Mouse (Mus musculus) liver, embryonic 13.5 days (tissue): ENCODE measurements at regions not wholly inside any gene's neighbourhood (a gene's known extent, or its start where the extent isn't known, plus 50 kb on each side); places are given as distances from the start of the nearest gene placed in this dataset.

Experiments
- ATAC-seq: fragments of 200-750 bp; cut with Nextera tagmentation; 2 replicates; pipeline ENCODE4 v1.8.0; 2017; ENCODE audit warnings: low read depth, mild to moderate bottlenecking, moderate number of reproducible peaks, moderate library complexity
- DNase-seq: peaks from one replicate; pipeline ENCODE4 v3.0.0; 2022
- H3K27ac ChIP-seq: fragments of 300-500 bp; sonication (generic); 2 replicates; pipeline ENCODE4 v1.5.1; 2015; ENCODE audit warnings: moderate library complexity, mild to moderate bottlenecking, inconsistent platforms
- H3K27me3 ChIP-seq: fragments of 300-500 bp; sonication (generic); 2 replicates; pipeline ENCODE4 v1.6.1; 2015; ENCODE audit warnings: mild to moderate bottlenecking, inconsistent platforms
- H3K36me3 ChIP-seq: fragments of 300-500 bp; sonication (generic); 2 replicates; pipeline ENCODE4 v1.6.1; 2015; ENCODE audit warnings: mild to moderate bottlenecking, inconsistent platforms
- H3K4me1 ChIP-seq: fragments of 300-500 bp; sonication (generic); replicated peaks from 2 replicates; pipeline ENCODE4 v1.6.1; 2015; ENCODE audit warnings: inconsistent platforms
- H3K4me2 ChIP-seq: fragments of 300-500 bp; sonication (generic); 2 replicates; pipeline ENCODE4 v1.6.1; 2015; ENCODE audit warnings: inconsistent platforms, mild to moderate bottlenecking, moderate library complexity
- H3K4me3 ChIP-seq: fragments of 300-500 bp; sonication (generic); replicated peaks from 2 replicates; pipeline ENCODE4 v1.5.1; 2015; ENCODE audit warnings: mild to moderate bottlenecking, inconsistent platforms
- H3K9ac ChIP-seq: fragments of 300-500 bp; sonication (generic); 2 replicates; pipeline ENCODE4 v1.6.1; 2015; ENCODE audit warnings: mild to moderate bottlenecking, inconsistent platforms
- H3K9me3 ChIP-seq: fragments of 300-500 bp; sonication (generic); replicated peaks from 2 replicates; pipeline ENCODE4 v1.6.1; 2016; ENCODE audit warnings: inconsistent platforms
- WGBS: fragments of 180-500 bp; shearing (Covaris S2); methylation state at CpG from one replicate; pipeline ENCODE4 v1.1.7; 2015; ENCODE audit not compliant: insufficient replicate concordance; 5-methylcytosine and 5-hydroxymethylcytosine counted together

DNA sequence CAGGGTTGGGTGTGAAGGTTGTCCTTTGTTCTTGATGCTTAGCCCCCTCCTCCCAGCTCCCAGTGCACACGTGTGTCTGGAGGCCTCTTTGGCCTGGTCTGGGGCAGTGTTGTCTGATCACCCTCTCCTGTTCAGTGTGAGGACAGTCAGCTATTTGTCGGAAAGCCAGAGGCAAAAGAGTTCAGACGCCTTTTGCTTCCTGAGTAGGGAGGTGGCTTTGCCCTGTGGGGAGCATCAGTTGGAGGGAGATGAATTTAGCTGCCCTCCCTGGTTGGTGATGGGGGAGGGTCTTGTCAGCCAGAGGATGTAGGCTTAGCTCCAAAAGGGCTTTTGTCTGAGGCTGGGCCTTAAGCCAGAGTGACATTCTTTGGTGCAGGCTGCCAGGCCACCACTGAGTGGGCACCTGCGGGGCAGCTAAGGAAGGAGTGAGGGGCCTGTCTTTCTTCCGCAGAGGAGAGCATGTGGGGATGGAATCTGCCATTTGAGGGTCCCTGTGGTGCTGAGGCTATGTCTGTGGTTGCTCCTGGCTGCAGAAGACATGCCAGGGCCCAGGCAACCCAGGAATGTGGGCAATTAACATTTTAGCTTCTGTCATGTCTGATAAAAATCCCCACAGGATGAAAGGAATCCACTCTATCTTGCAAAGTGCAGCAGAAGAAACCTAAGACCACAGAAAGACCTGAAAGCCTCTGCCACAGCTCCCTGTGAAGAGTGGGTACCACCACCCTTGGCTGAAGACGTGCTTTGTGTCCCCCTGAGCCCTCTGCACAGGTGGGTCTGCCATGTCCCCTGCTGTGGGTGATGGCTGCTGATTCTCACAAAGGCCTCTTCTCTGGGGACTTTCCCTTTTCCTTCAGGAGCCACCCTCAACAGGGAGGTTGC is 265.6 kb downstream of the Gm49356 start:
- Histone ChIP-seq H3K4me3 (no peak overlapping the region), H3K4me2 (no peak overlapping the region), H3K36me3 (no peaks in the 10 kb centered on the region), H3K27me3 (no peaks in the 10 kb centered on the region), H3K4me1 (no peaks in the 10 kb centered on the region), H3K27ac (no peak overlapping the region), H3K9ac (no peak overlapping the region), H3K9me3 (no peaks in the 10 kb centered on the region)
- no peak for DNase-seq
- WGBS, result 33% methylated on average over 6 of the region's 6 CpGs
- ATAC-seq, result no peak

DNA sequence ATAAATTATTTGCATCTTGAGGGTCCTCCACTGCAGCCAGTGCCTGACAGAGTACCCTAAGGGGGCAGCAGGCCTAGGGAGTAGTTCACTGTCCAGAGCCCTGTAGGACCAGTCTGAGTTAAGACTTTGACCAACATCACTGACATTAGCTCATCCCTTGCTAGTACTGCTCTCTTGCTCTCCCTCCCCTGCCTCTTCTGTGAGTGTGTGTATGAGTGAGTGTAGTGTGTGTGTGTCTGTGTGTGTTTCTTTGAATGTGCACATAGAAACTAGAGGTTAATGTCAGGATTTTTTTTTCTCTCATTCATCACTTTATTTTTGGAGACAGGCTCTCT is 266.2 kb downstream of the Gm49356 start:
- ATAC-seq (no peak), DNase-seq (no peak)
- Histone ChIP-seq H3K27me3 (no peaks in the 10 kb centered on the region), H3K9ac (no peak overlapping the region), H3K36me3 (no peaks in the 10 kb centered on the region), H3K4me2 (no peak overlapping the region), H3K4me3 (no peak overlapping the region), H3K9me3 (no peaks in the 10 kb centered on the region), H3K4me1 (no peaks in the 10 kb centered on the region), H3K27ac (no peak overlapping the region)

DNA sequence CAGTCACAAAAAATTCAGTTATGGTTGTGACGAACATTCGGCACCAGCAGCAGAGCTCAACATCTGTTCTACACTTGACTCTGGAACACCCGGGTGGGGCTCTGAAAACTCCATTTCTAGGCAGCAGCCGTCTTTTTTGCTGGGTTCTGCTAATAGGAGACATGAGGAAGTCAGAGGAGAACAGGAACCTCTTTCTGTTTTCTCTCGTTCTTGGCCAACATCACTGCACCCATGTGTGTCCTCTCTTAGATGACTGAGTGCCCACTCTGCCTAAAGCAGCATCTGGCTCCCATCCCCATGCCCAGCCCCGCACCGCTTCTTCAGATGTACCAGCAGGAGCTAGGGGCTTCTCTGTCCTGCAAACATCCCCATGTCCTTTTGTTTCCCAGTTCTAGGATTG is 267.2 kb downstream of the Gm49356 start:
- ATAC-seq, result no peak
- Histone ChIP-seq H3K4me2 (no peak overlapping the region), H3K4me1 (no peaks in the 10 kb centered on the region), H3K27ac (no peak overlapping the region), H3K27me3 (no peaks in the 10 kb centered on the region), H3K4me3 (no peak overlapping the region), H3K9ac (no peak overlapping the region), H3K9me3 (no peaks in the 10 kb centered on the region), H3K36me3 (no peaks in the 10 kb centered on the region)
- 69% methylated on average over 7 of the region's 7 CpGs for WGBS
- DNase-seq, result no peak

DNA sequence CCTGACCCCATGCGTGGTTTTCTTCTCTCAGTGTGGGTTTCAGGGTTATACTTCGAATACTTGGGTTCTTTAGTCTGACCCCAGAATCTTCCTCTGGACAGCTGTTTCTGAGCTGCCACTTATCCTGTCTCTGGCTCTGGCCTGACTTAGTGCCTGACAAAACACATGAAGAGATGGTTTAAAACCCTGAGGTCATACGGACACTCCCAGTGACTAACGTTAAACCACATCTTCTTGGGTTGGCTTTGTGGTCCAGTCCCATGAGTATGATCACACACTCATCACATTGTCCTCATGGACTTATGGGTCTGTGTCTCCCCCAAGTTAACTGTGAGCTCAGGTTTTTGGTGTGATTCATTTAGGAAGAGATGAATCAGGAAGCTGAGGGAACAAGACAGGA is 269.7 kb downstream of the Gm49356 start:
- Histone ChIP-seq H3K4me1 (no peaks in the 10 kb centered on the region), H3K4me2 (no peak overlapping the region), H3K27me3 (no peaks in the 10 kb centered on the region), H3K9ac (no peak overlapping the region), H3K36me3 (no peaks in the 10 kb centered on the region), H3K9me3 (no peaks in the 10 kb centered on the region), H3K27ac (no peak overlapping the region), H3K4me3 (no peak overlapping the region)
- 74% methylated on average over 4 of the region's 4 CpGs for WGBS
- ATAC-seq (no peak), DNase-seq (no peak)

DNA sequence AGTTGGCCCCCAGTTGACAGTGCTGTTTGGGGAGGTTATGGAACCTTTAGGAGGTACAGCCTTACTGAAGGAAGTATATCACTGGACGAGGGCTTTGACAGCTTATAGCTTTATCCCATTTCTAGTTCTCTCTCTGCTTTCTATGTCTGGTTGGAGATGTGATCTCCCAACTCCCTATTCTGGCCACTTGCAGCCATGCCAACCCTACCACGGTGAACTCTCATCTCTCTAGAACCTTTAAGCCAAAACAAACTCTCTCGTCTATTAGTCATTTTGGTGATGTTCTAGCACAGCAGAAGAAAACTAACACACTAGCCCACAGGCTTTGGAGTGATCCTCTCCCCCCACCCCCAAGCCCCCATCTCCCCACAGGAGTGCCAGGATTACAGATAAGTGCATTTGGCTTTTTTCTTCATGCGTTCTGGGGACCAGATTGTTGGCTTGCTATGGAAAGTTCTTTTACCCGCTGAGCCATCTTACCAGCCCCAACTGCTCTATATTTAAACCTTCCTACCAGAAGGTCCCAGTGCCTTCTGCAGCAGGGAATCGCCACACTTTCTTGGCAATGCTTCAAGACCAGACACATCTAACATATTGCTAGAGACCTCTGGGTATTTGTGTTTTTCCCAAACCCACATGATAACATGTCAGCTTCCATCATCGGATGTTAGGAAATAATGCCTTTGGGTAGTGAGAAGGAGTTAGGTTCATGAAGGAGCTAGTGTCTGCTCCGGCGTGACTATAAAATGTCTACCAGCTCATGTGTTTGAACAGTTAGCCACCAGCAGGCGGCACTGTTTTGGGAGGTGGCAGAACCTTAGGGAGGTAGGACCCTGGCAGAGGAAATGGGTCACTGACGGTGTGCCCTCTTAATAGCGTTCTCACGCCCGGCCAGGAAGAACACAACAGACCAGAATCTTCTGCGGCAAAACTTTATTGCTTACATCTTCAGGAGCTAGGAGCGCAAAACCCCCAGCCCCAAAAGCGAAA is 272.1 kb downstream of the Gm49356 start:
- DNase-seq (no peak), ATAC-seq (no peak)
- Histone ChIP-seq H3K27me3 (no peaks in the 10 kb centered on the region), H3K9me3 (no peaks in the 10 kb centered on the region), H3K4me2 (no peak overlapping the region), H3K27ac (no peak overlapping the region), H3K9ac (no peak overlapping the region), H3K36me3 (no peaks in the 10 kb centered on the region), H3K4me1 (no peaks in the 10 kb centered on the region), H3K4me3 (no peak overlapping the region)
- WGBS, result 83% methylated on average over 15 of the region's 17 CpGs

DNA sequence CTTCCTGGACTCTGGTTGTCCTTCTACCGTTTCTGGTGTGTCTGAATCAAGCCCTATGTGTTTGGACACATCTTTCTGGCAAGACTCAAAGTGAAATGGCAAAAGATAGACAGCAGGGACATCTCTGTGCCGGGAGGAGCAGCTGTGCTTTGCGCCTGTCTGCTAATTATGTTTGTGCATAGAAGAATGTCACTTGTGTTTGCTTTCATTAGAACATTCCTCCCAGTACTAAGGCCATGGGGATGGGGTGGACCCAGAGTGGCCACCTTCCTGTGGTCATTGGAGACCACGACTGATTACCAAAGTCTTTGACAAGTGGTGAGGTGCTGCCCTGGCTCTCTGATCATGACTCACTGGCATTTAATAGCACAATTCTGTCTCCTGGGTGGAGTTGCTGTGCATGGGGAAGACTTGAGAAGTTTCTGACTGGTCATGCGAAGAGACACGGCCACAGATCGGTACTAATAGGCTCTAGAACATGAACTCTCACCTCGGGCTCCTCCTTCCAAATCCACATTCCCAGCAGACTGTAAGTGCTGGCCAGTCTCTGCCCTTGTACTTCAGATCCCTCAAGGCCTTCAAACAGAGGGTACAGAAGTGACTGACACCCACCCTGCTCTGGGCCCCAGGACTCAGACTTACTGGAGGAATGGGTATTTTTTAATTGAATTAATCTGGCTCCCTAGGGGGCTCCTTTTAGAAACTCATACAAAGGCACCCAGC is 279.0 kb downstream of the Gm49356 start:
- Histone ChIP-seq H3K4me1 (no peaks in the 10 kb centered on the region), H3K27ac (no peak overlapping the region), H3K36me3 (no peaks in the 10 kb centered on the region), H3K9me3 (no peaks in the 10 kb centered on the region), H3K4me3 (no peak overlapping the region), H3K27me3 (no peaks in the 10 kb centered on the region), H3K4me2 (no peak overlapping the region), H3K9ac (no peak overlapping the region)
- 75% methylated on average over 8 of the region's 8 CpGs for WGBS
- ATAC-seq (no peak), DNase-seq (no peak)

DNA sequence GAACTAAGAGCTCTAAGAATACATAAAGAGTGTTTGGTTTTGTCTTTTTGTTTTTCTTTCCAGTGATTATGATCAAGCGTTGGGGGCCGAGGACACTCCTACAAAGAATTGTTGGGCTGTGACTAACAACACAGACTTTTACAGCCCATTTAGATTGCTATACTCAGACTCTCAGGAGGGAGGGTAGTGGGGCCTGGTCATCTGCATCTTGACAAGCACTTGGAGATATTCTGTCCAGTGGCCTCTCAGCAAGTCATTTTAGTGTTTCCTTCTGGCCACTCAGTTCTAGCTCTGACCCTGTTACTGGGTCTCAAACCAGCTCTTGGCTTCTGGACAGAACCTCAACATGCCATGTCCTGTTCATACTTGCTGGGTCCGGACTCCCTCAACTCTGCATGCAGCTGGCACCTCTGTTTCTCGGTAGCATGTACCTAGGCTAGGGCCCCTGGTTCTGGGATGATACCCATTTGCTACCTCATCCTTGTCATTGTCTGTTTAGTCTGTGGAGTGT is 279.6 kb downstream of the Gm49356 start:
- H3K4me2 ChIP-seq, result no peak overlapping the region
- ATAC-seq (no peak), DNase-seq (no peak)
- H3K9ac ChIP-seq, result no peak overlapping the region
- WGBS, result 82% methylated on average over 4 of the region's 4 CpGs
- H3K36me3 ChIP-seq, result no peaks in the 10 kb centered on the region
- no peaks in the 10 kb centered on the region for H3K4me1 ChIP-seq
- H3K4me3 ChIP-seq, result no peak overlapping the region
- no peaks in the 10 kb centered on the region for H3K9me3 ChIP-seq
- no peaks in the 10 kb centered on the region for H3K27me3 ChIP-seq
- no peak overlapping the region for H3K27ac ChIP-seq

DNA sequence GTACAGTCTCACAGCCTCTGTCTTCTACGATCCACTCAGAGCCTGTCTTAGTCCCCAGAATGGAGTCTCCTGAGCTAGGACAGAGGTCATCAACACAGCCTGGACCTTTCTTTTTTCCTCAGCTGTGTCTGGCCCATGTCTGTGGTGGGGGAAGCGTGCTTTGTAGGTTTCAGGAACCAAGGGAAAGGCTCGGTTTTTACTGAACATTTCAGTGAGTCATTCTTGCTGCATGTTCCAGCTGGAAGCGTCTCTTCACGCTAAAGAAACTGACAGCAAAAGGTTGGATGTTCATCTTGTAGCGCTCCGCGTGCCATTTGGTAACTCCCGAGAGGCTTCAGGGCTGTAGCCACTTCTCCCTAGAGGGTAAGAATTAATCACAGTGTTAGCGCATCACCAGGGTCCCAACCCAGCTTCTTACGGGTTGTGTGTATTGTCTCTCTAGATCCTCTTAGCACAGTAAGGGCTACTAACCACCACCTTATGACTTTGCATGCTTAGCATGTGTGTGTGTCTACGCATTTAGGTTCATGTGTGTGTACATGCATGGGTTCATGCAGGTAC is 280.2 kb downstream of the Gm49356 start:
- DNase-seq, result no peak
- H3K36me3 ChIP-seq, result no peaks in the 10 kb centered on the region

DNA sequence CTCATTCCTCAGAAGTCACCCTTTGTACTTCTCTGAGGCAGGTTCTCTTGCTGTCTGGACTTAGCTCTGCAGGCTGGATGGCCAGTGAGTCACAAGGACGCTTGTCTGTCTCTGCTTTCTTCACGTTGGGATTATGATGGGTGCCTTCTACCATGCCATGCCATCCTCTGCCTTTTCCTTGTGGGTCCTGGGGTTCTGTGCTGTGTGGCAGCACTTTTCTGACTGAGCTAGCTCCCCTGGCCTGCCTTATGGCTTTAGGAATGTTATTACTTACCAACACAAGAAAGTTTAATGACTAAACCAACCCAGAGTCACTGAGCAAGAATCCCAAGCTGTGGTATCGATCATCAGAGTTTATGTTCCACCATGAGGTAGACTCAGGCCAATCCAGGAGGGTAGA is 280.7 kb downstream of the Gm49356 start:
- no peak overlapping the region for H3K4me3 ChIP-seq
- WGBS, result 70% methylated on average over 3 of the region's 3 CpGs
- no peak overlapping the region for H3K9ac ChIP-seq
- H3K27me3 ChIP-seq, result no peaks in the 10 kb centered on the region
- H3K36me3 ChIP-seq, result no peaks in the 10 kb centered on the region
- H3K4me1 ChIP-seq, result 0 out of 2 replicates have a peak, but pooled peaks cover 4% of the 10 kb centered on the region
- no peak overlapping the region for H3K4me2 ChIP-seq
- ATAC-seq (no peak), DNase-seq (no peak)
- H3K9me3 ChIP-seq, result no peaks in the 10 kb centered on the region
- no peak overlapping the region for H3K27ac ChIP-seq

More for the DNA sequence above, 280.2 kb downstream of the Gm49356 start:
- no peak overlapping the region for H3K4me3 ChIP-seq
- ATAC-seq, result no peak
- H3K4me1 ChIP-seq, result no peaks in the 10 kb centered on the region
- no peak overlapping the region for H3K9ac ChIP-seq
- no peak overlapping the region for H3K27ac ChIP-seq
- H3K9me3 ChIP-seq, result no peaks in the 10 kb centered on the region
- H3K4me2 ChIP-seq, result no peak overlapping the region
- no peaks in the 10 kb centered on the region for H3K27me3 ChIP-seq
- WGBS, result 81% methylated on average over 12 of the region's 12 CpGs

DNA sequence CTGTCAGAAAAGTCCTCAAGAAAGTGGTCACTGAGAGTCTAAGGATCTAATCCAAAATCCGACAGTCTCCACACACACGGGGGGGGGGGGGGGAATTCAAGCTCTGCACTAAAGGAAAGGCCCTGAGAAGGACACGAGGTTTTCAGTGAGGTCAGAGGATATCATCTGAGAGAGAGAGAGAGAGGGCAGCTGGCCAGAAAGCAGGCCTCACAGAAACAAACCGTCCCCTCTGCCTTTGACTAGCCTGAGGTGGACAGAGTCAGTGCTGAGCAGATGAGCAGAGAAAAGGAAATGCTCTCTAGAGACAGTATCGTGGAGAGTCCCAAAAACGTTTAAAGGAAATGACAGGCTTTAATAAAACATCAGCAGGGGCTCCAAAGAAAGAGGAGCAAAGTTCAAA is 282.0 kb downstream of the Gm49356 start:
- no peak for ATAC-seq
- Histone ChIP-seq H3K36me3 (no peaks in the 10 kb centered on the region), H3K4me1 (0 out of 2 replicates have a peak, but pooled peaks cover 4% of the 10 kb centered on the region), H3K9ac (no peak overlapping the region), H3K27ac (no peak overlapping the region), H3K9me3 (no peaks in the 10 kb centered on the region), H3K27me3 (no peaks in the 10 kb centered on the region), H3K4me3 (no peak overlapping the region), H3K4me2 (no peak overlapping the region)
- no peak for DNase-seq
- 32% methylated on average over 6 of the region's 6 CpGs for WGBS
